Mouse (Mus musculus) hindbrain, embryonic 15.5 days (tissue): ENCODE data around the gene Smchd1. TPM values are rescaled to one million over a fixed set of nuclear protein-coding genes. Genes with fewer than 3 reads are reported as not detected.

ENCODE experiments used
- ATAC-seq: fragments of 200-750 bp; cut with Nextera tagmentation; 2 replicates; pipeline ENCODE4 v1.8.0; 2017; ENCODE audit warnings: low read depth, moderate number of reproducible peaks, moderate TSS enrichment; ENCODE audit not compliant: low FRiP score
- H3K27ac ChIP-seq: fragments of 300-500 bp; sonication (generic); replicated peaks from 2 replicates; pipeline ENCODE4 v1.5.1; 2015; ENCODE audit warnings: mild to moderate bottlenecking, inconsistent platforms
- H3K27me3 ChIP-seq: fragments of 300-500 bp; sonication (generic); 2 replicates; pipeline ENCODE4 v1.6.1; 2015; ENCODE audit warnings: control low read depth, inconsistent platforms
- H3K36me3 ChIP-seq: fragments of 300-500 bp; sonication (generic); 2 replicates; pipeline ENCODE4 v1.6.1; 2015; ENCODE audit warnings: control low read depth, inconsistent platforms
- H3K4me1 ChIP-seq: fragments of 300-500 bp; sonication (generic); replicated peaks from 2 replicates; pipeline ENCODE4 v1.6.1; 2015; ENCODE audit warnings: control low read depth, inconsistent platforms
- H3K4me2 ChIP-seq: fragments of 300-500 bp; sonication (generic); 2 replicates; pipeline ENCODE4 v1.6.1; 2015; ENCODE audit warnings: moderate library complexity, mild to moderate bottlenecking, inconsistent platforms
- H3K4me3 ChIP-seq: fragments of 300-500 bp; sonication (generic); 2 replicates; pipeline ENCODE4 v1.5.1; 2015; ENCODE audit warnings: mild to moderate bottlenecking, inconsistent platforms
- H3K9ac ChIP-seq: fragments of 300-500 bp; sonication (generic); 2 replicates; pipeline ENCODE4 v1.6.1; 2015; ENCODE audit warnings: inconsistent platforms
- H3K9me3 ChIP-seq: fragments of 300-500 bp; sonication (generic); 2 replicates; pipeline ENCODE4 v1.6.1; 2016; ENCODE audit warnings: control low read depth, inconsistent platforms
- WGBS: fragments of 180-500 bp; shearing (Covaris S2); methylation state at CpG from one replicate; pipeline ENCODE4 v1.1.7; 2015; 5-methylcytosine and 5-hydroxymethylcytosine counted together
- polyA plus RNA-seq: library from polyadenylated mRNA; unstranded; fragments of >200 nt; fragmentation: Nextera tagmentation; extraction: Ambion mirVana; gene quantifications from 2 replicates; pipeline ENCODE4 v1.2.1, GENCODE M21; 2015

The Smchd1 gene
- polyA plus RNA-seq: 44.0 and 48.9 TPM in 2 replicates

GRCm38 (mm10) chr17:71474762-71475704 lies at the start of gene Smchd1:
Smchd1 (minus strand) TSS chr17:71475343.
- Histone ChIP-seq H3K9me3 (no peaks in the 10 kb centered on the region), H3K36me3 (no peaks in the 10 kb centered on the region), H3K27ac (peak within 1 kb of the TSS; percentile 99), H3K27me3 (no peaks in the 10 kb centered on the region), H3K9ac (peak within 1 kb of the TSS; percentile 92), H3K4me2 (peak within 1 kb of the TSS; percentile 94), H3K4me3 (peak within 1 kb of the TSS; percentile 94), H3K4me1 (peaks cover 23% of the 10 kb centered on the region)
- WGBS: under 1% methylated on average over 98 of the region's 109 CpGs
- ATAC-seq: peak; percentile 95

- Histone ChIP-seq H3K9ac (no peak overlapping the region), H3K27ac (no peak overlapping the region), H3K4me1 (no peaks in the 10 kb centered on the region), H3K9me3 (no peaks in the 10 kb centered on the region), H3K4me2 (no peak overlapping the region), H3K36me3 (no peaks in the 10 kb centered on the region), H3K4me3 (no peak overlapping the region), H3K27me3 (no peaks in the 10 kb centered on the region)
- WGBS: 99% methylated on average over 11 of the region's 11 CpGs
- ATAC-seq: no peak
These were observed 35.2 kb upstream of the Smchd1 start for GRCm38 (mm10) chr17:71510297-71510696.

DNA sequence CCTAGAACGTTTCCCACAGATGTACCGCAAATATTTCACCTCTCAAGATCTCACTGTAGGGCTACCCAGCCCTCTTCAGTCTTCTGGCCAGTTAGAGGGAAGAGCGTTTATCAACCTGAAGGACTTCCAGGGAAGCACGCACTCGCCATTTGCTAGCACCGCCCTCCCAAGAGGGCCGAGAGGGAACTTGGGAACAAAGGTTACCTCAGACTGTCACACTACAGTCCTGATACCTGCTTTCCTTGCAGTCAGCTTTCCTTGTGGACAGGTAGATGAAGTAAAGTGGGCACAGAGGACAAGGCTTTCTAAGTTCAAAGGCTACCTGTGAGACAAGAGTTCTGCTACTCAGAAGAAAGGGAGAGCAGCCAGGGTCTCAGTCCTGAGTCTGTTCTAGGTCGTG lies 31.7 kb upstream of the Smchd1 start:
- H3K4me1 ChIP-seq: no peaks in the 10 kb centered on the region
- no peak for ATAC-seq
- no peaks in the 10 kb centered on the region for H3K27me3 ChIP-seq
- 93% methylated on average over 8 of the region's 8 CpGs for WGBS
- H3K4me2 ChIP-seq: no peak overlapping the region
- H3K27ac ChIP-seq: no peak overlapping the region
- no peaks in the 10 kb centered on the region for H3K9me3 ChIP-seq
- no peak overlapping the region for H3K9ac ChIP-seq
- H3K4me3 ChIP-seq: no peak overlapping the region
- no peaks in the 10 kb centered on the region for H3K36me3 ChIP-seq

DNA sequence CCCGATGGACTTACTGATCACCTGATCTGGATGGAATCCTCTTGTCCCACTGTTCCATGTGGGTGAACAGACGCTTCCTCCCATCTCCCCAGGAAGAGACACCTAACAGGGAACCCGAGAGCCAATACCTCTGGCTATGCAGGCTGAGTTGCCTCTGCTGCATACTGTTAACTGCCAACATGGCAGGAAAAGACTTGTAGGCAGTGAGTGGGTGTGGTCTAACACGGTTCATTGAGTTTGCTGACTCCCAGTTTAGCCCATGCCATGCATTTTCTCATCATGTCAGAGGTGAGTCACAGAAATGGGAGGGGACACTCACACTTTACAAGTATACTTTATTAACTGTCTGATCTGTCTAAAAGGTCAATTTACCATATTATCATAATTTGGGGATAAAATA lies 20.6 kb upstream of the Smchd1 start:
- no peak overlapping the region for H3K27ac ChIP-seq
- no peak overlapping the region for H3K4me2 ChIP-seq
- no peak for ATAC-seq
- no peaks in the 10 kb centered on the region for H3K36me3 ChIP-seq
- no peaks in the 10 kb centered on the region for H3K27me3 ChIP-seq
- 91% methylated on average over 4 of the region's 4 CpGs for WGBS
- H3K9me3 ChIP-seq: no peaks in the 10 kb centered on the region
- H3K4me3 ChIP-seq: no peak overlapping the region
- no peaks in the 10 kb centered on the region for H3K4me1 ChIP-seq
- H3K9ac ChIP-seq: no peak overlapping the region

- no peak overlapping the region for H3K4me2 ChIP-seq
- H3K4me3 ChIP-seq: no peak overlapping the region
- no peaks in the 10 kb centered on the region for H3K27me3 ChIP-seq
- no peak overlapping the region for H3K27ac ChIP-seq
- WGBS: 89% methylated on average over 4 of the region's 4 CpGs
- H3K9me3 ChIP-seq: no peaks in the 10 kb centered on the region
- H3K4me1 ChIP-seq: no peaks in the 10 kb centered on the region
- ATAC-seq: no peak
- no peak overlapping the region for H3K9ac ChIP-seq
- no peaks in the 10 kb centered on the region for H3K36me3 ChIP-seq
These were observed 16.2 kb upstream of the Smchd1 start for GRCm38 (mm10) chr17:71491332-71491686.

- no peak overlapping the region for H3K27ac ChIP-seq
- H3K4me1 ChIP-seq: no peaks in the 10 kb centered on the region
- ATAC-seq: no peak
- no peaks in the 10 kb centered on the region for H3K27me3 ChIP-seq
- no peaks in the 10 kb centered on the region for H3K36me3 ChIP-seq
- no peaks in the 10 kb centered on the region for H3K9me3 ChIP-seq
- H3K4me3 ChIP-seq: no peak overlapping the region
- WGBS: 80% methylated on average over 9 of the region's 9 CpGs
- no peak overlapping the region for H3K4me2 ChIP-seq
- H3K9ac ChIP-seq: no peak overlapping the region
These were observed 15.7 kb upstream of the Smchd1 start for GRCm38 (mm10) chr17:71490666-71491331.

- Histone ChIP-seq H3K4me2 (no peak overlapping the region), H3K27ac (no peak overlapping the region), H3K9me3 (no peaks in the 10 kb centered on the region), H3K36me3 (no peaks in the 10 kb centered on the region), H3K27me3 (no peaks in the 10 kb centered on the region), H3K9ac (no peak overlapping the region), H3K4me3 (no peak overlapping the region), H3K4me1 (0 out of 2 replicates have a peak, but pooled peaks cover 5% of the 10 kb centered on the region)
- no peak for ATAC-seq
- 83% methylated on average over 9 of the region's 9 CpGs for WGBS
These were observed 14.7 kb upstream of the Smchd1 start for GRCm38 (mm10) chr17:71489703-71490461.

DNA sequence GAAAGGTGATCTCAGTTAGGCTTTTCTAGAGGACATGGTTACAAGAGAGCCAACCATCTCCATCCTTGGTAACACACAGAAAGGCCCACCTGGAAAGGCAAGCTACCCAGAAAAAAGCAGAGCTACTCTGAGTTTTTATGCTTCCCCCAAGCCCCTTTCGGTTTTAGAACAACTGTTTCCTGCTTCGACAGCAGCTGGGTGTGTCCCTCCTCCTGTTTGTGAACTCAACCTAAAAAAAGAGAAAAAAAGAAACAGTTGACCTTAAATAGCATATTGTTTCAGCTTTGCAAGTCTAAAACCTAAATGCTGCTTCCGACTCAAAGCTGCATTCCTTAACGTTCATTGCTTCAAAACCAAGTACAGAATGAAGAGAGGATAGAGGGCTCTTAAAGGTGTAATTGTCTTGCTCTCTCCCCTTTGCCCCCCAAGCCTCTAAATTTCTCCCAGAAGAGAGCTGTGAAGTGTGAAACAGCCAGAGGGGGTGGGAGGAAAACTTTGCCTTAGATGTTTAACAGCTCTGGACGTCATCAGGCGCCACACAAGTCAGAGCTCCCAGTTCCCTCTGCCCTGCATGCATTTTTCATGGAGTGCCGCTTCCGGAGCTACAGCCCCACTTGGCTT lies 11.2 kb upstream of the Smchd1 start:
- no peak overlapping the region for H3K4me3 ChIP-seq
- H3K4me2 ChIP-seq: peak overlapping the region; percentile 13; the same call in 1 of the 2 replicates
- no peaks in the 10 kb centered on the region for H3K36me3 ChIP-seq
- H3K27me3 ChIP-seq: no peaks in the 10 kb centered on the region
- H3K9ac ChIP-seq: no peak overlapping the region
- H3K4me1 ChIP-seq: 0 out of 2 replicates have a peak, but pooled peaks cover 5% of the 10 kb centered on the region
- no peak for ATAC-seq
- 49% methylated on average over 8 of the region's 8 CpGs for WGBS
- H3K9me3 ChIP-seq: no peaks in the 10 kb centered on the region
- 0 out of 2 replicates have a peak overlapping the region, but pooled peaks have one; percentile 34 for H3K27ac ChIP-seq

GRCm38 (mm10) chr17:71485791-71486230 lies 10.7 kb upstream of the Smchd1 start:
- peak overlapping the region; percentile 13; the same call in 1 of the 2 replicates for H3K4me2 ChIP-seq
- 0 out of 2 replicates have a peak overlapping the region, but pooled peaks have one; percentile 34 for H3K27ac ChIP-seq
- no peaks in the 10 kb centered on the region for H3K36me3 ChIP-seq
- no peak for ATAC-seq
- 0 out of 2 replicates have a peak, but pooled peaks cover 5% of the 10 kb centered on the region for H3K4me1 ChIP-seq
- H3K4me3 ChIP-seq: no peak overlapping the region
- H3K9me3 ChIP-seq: no peaks in the 10 kb centered on the region
- H3K9ac ChIP-seq: no peak overlapping the region
- H3K27me3 ChIP-seq: no peaks in the 10 kb centered on the region
- 57% methylated on average over 12 of the region's 12 CpGs for WGBS

DNA sequence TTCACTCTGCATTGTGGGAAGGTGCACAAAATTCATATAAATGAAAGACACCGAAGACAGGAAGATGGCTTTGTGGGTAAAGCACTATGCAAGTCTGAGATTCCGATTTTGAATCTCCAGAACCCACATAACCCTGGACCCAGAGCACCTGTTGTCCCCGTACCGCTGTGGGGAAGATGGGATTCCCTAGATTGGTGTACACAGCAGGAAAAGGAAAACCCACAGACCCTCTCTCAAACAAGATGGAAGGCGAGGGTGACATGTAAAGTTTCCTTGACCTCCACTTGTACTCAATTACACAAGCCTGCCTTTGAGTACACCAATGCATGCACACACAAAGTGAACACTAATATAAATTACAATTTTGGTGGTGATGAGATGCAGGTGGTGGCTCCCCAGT lies 9.6 kb upstream of the Smchd1 start:
- Histone ChIP-seq H3K27ac (no peak overlapping the region), H3K9me3 (no peaks in the 10 kb centered on the region), H3K4me2 (no peak overlapping the region), H3K36me3 (no peaks in the 10 kb centered on the region), H3K27me3 (no peaks in the 10 kb centered on the region), H3K4me3 (no peak overlapping the region), H3K9ac (no peak overlapping the region), H3K4me1 (0 out of 2 replicates have a peak, but pooled peaks cover 5% of the 10 kb centered on the region)
- 89% methylated on average over 5 of the region's 5 CpGs for WGBS
- ATAC-seq: no peak

- 0 out of 2 replicates have a peak, but pooled peaks cover 5% of the 10 kb centered on the region for H3K4me1 ChIP-seq
These were observed 8.4 kb upstream of the Smchd1 start for GRCm38 (mm10) chr17:71483418-71484060.

More at GRCm38 (mm10) chr17:71483418-71484060, 8.4 kb upstream of the Smchd1 start:
- H3K4me3 ChIP-seq: no peak overlapping the region
- no peaks in the 10 kb centered on the region for H3K27me3 ChIP-seq
- H3K27ac ChIP-seq: no peak overlapping the region
- H3K36me3 ChIP-seq: no peaks in the 10 kb centered on the region
- H3K9me3 ChIP-seq: no peaks in the 10 kb centered on the region
- no peak overlapping the region for H3K4me2 ChIP-seq
- ATAC-seq: no peak
- H3K9ac ChIP-seq: no peak overlapping the region
- 88% methylated on average over 7 of the region's 7 CpGs for WGBS
